Mouse (Mus musculus) kidney, adult 18-20 months (tissue): ENCODE data around the gene Dlg2.
A peak's percentile ranks its signal among the peaks of the same experiment; 100 is the strongest.

Experiments
- DNase-seq: peaks from one replicate; pipeline ENCODE4 v3.0.0; 2021

Gene Dlg2

DNA sequence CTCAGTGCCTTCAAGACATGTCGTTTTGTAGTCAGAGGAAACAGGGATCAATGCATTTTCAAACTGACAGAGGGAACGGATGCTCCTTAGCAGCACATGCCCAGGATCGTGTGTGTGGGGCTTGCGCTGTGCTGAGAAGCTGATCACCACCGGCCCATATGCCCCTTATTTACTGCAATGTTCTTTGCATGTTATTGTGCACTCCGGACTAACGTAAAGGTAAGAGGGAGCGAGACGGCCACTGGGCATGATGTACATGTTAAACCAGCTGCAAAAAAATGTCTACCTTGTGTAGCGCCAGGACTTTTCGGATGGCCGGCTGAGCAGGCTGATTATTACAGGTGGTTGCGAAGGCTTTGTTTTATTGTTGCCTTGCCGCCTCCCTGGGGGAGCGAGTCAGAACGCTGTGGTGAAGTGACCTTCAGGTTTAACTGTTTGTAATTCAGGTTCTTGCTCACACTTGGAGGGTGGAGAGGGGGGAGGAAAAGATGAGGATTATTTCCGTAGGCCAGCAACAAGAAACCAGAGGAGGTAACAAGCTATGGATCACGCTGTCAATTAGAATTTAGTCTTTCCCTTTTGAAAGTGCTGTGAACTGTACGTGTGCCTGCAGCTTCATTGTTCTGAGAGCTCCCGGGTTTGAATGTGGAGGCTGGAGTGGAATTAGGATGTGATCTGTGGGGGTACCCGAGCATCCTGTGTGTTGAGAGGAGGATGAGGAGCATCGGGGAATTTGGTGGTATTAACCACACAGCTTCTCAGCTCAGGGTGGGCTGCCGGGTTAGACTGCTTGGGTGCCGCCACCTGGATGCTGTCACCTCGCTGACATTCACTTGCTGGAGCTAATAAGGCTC, 614.6 kb downstream of the Dlg2 start:
- no peak for DNase-seq

GRCm38 (mm10) chr7:91096467-91096866, 620.0 kb downstream of the Dlg2 start:
- DNase-seq: no peak

GRCm38 (mm10) chr7:91098521-91098920, 622.0 kb downstream of the Dlg2 start:
- DNase-seq: no peak

DNA sequence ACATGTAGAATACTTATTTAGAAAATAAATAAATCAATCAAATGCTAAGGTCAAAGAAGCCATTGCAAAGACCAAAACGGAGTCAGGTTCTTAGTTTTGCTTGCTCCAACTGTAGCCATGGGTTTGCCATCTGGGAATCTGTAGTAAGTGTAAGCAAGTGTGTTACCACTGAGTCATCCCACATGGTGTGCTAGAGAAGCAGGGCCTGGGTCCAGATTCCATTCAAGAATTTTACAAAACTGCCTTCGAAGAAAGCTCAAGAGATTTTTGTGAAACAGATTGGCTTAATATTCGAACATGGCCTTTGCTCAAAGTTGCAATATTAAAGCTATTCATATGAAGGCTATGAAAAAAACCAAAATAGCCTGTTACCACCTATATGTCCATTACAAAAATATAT, 633.1 kb downstream of the Dlg2 start:
- DNase-seq: no peak

DNA sequence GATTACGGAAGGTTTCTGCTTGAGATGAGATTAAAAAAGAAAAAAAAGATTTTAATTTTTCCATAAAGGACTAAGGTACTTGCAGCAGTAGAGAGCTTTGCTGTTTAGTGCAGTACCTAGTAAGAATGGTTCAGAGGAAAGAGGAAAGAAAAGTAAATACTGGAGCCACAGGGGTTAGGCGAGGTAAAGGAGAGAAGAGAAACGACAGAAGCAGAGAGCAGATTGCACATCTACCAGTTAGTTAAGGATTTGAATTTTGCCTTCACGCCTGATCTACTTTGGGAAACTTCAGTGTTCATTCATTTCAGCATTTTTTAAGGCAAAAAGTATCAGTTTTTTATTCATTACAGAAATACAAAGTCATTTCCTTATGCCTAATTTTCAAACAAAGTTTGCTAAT, 655.7 kb downstream of the Dlg2 start:
- DNase-seq: no peak

- no peak for DNase-seq
Observed at GRCm38 (mm10) chr7:91154096-91154495, 677.6 kb downstream of the Dlg2 start.

- DNase-seq: no peak
Observed at GRCm38 (mm10) chr7:91159144-91159543, 682.7 kb downstream of the Dlg2 start.

- DNase-seq: no peak
Observed at GRCm38 (mm10) chr7:91161643-91162175, 685.2 kb downstream of the Dlg2 start.

DNA sequence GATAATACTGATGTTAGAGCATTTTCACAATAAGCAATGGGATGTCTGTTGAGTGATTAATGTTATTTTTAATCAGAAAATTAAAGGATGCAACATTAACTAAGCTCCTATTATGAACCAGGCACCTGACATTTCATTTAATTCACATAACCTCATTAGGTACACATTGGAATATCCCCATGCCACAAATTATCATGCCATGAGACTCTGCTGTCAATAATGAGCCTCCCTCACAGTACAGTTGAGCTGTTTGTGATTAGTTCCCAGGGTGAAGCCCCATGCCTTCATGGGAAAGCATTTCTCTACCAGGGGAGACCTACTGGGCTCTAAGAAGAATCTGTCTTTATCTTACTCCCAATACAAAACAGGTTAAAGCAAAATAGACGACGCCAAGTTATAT, 697.1 kb downstream of the Dlg2 start:
- DNase-seq: no peak

DNA sequence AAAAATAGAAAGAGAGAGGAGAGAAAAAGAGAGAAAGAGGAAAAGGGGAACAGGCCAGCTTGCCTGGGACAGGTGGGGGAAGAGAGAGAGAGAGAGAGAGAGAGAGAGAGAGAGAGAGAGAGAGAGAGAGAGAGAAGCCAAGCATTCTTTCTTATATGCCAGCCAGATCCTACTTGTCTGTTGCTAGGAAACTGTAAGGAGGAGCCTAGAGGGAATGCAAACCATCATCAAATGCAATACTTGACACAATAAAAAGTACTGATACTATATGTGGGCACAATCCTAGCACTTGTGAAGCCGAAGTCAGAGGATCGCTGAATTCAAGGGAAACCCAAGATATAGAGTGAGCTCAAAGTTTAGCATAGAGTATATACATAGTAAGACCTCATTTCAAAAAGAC, 711.7 kb downstream of the Dlg2 start:
- DNase-seq: no peak

DNA sequence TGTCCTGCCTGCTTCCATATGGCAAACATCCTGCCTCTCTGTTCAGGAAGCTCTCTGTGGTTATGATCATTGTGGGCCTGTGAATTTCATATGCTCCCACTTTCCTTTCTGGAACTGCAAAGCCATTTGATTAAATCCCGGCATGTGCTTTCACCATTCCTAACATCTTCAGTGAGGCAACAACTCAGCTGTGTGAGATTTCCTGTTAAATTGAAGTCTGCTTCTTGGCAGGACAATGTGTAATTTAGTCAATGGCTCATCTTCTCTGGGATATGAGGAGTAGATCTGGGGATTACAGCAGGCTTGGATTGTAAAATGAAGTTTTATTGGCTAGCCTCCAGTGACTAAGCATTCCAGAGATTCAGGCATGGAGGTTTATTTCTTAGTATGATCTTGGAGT, 722.9 kb downstream of the Dlg2 start:
- DNase-seq: no peak

- DNase-seq: no peak
Observed at GRCm38 (mm10) chr7:91208083-91208852, 731.8 kb downstream of the Dlg2 start.

- DNase-seq: no peak
Observed at GRCm38 (mm10) chr7:91208973-91209372, 732.5 kb downstream of the Dlg2 start.

- no peak for DNase-seq
Observed at GRCm38 (mm10) chr7:91212236-91212635, 735.8 kb downstream of the Dlg2 start.

GRCm38 (mm10) chr7:91214921-91215320, 738.4 kb downstream of the Dlg2 start:
- DNase-seq: no peak

GRCm38 (mm10) chr7:91218321-91218987, 742.0 kb downstream of the Dlg2 start:
- DNase-seq: no peak

- DNase-seq: peak; percentile 22
Observed at GRCm38 (mm10) chr7:91226442-91226841, 750.0 kb downstream of the Dlg2 start.

DNA sequence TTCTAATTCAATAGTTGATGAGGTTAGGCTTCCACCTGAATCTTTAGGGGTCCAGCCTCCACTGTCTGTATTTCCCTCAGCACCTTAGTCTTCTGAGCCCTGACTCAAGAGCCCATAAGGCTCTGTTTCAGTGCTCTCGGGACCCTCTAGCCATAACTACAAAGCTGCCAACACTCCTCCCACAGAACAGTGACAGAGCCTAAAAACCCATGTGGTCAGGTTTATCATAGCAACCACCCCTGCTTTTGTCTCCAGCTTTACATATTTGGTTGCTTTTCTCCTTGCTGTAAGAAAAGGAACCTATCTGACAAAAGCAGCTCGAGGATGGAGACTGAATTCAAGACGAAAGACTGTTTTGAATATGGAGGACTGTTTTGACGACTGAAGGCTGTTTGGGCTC, 765.2 kb downstream of the Dlg2 start:
- no peak for DNase-seq

GRCm38 (mm10) chr7:91261672-91262030, 785.2 kb downstream of the Dlg2 start:
- no peak for DNase-seq

- DNase-seq: no peak
Observed at GRCm38 (mm10) chr7:91262031-91262951, 785.8 kb downstream of the Dlg2 start.

DNA sequence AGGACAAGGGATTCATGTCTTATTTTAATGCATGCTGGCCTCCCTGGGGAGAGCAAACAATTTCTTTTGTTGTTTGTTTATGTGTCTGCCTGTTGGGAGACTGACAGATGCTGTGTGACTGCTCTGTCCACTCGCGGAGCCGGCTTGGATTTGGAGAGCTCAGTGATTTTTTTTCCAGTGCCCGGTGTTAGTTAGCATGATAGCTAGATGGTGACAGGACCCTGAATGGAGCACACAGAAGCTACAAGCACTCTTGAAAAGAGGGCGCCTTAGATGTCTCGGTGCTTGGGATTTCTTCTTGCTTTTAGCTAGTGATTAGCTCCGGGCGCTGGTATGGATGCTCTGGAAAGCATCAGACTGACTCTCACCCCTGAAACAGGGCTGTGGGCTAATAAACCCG, 786.5 kb downstream of the Dlg2 start:
- no peak for DNase-seq

GRCm38 (mm10) chr7:91267764-91268163, 791.3 kb downstream of the Dlg2 start:
- DNase-seq: peak; percentile 9
